Mouse (Mus musculus): ENCODE measurements around the gene Tex52. TPM values are rescaled to one million over a fixed set of nuclear protein-coding genes. Genes with fewer than 3 reads are reported as not detected.

Tex52 gene
- total RNA-seq (2021), result not detected in 2 replicates
- long read RNA-seq, result 0 reads

- no peak for DNase-seq
Measured at GRCm38 (mm10) chr6:128375192-128375591, at the start of gene Tex52, which contains the start of gene Gm44596. Gene Tex52 (plus strand): TSS chr6:128375456. Gene Gm44596 (plus strand): TSS chr6:128375503.

- peak; percentile 66 for DNase-seq
Measured at GRCm38 (mm10) chr6:128334397-128335124, 40.7 kb upstream of the Tex52 start.

- no peak for DNase-seq
Measured at GRCm38 (mm10) chr6:128337467-128337866, 37.8 kb upstream of the Tex52 start.

- no peak for DNase-seq
Measured at GRCm38 (mm10) chr6:128338876-128339275, 36.4 kb upstream of the Tex52 start.

- no peak for DNase-seq
Measured at GRCm38 (mm10) chr6:128341956-128342723, 33.1 kb upstream of the Tex52 start.

- no peak for DNase-seq
Measured at GRCm38 (mm10) chr6:128345623-128346022, 29.6 kb upstream of the Tex52 start.

- no peak for DNase-seq
Measured at GRCm38 (mm10) chr6:128346782-128347181, 28.5 kb upstream of the Tex52 start.

GRCm38 (mm10) chr6:128349711-128350110 lies 25.5 kb upstream of the Tex52 start:
- no peak for DNase-seq

GRCm38 (mm10) chr6:128354140-128354539 lies 21.1 kb upstream of the Tex52 start:
- DNase-seq, result no peak

- peak; percentile 61 for DNase-seq
Measured at GRCm38 (mm10) chr6:128355201-128355681, 20.0 kb upstream of the Tex52 start.

- DNase-seq, result peak; percentile 98
Measured at GRCm38 (mm10) chr6:128355726-128356416, 19.4 kb upstream of the Tex52 start, which contains the start of gene Tulp3. Gene Tulp3 (minus strand): TSS chr6:128355851.

GRCm38 (mm10) chr6:128358999-128359398 lies 16.3 kb upstream of the Tex52 start:
- peak; percentile 67 for DNase-seq

- no peak for DNase-seq
Measured at GRCm38 (mm10) chr6:128361901-128362300, 13.4 kb upstream of the Tex52 start.

- peak; percentile 87 for DNase-seq
Measured at GRCm38 (mm10) chr6:128362381-128363006, 12.8 kb upstream of the Tex52 start, which contains the start of the genes Rhno1 and Foxm1. Gene Rhno1 (minus strand): TSS chr6:128362911. Gene Foxm1 (plus strand): TSS chr6:128362967.

- DNase-seq, result no peak
Measured at GRCm38 (mm10) chr6:128363007-128363825, 12.0 kb upstream of the Tex52 start.

- DNase-seq, result no peak
Measured at GRCm38 (mm10) chr6:128364721-128365120, 10.5 kb upstream of the Tex52 start.

GRCm38 (mm10) chr6:128366466-128366865 lies 8.8 kb upstream of the Tex52 start:
- no peak for DNase-seq

- no peak for DNase-seq
Measured at GRCm38 (mm10) chr6:128370040-128370439, 5.2 kb upstream of the Tex52 start.

GRCm38 (mm10) chr6:128376371-128377085 lies 1.3 kb downstream of the Tex52 start:
- no peak for DNase-seq

GRCm38 (mm10) chr6:128379636-128380035 lies 4.4 kb downstream of the Tex52 start:
- DNase-seq, result no peak
